Mouse (Mus musculus) CH12.LX (cell line): Measurements from ENCODE around the gene Dynll1. TPM values are rescaled to one million over a fixed set of nuclear protein-coding genes. Genes with fewer than 3 reads are reported as not detected.
A peak's percentile ranks its signal among the peaks of the same experiment; 100 is the strongest.

ENCODE experiments used
- DNase-seq: peaks from one replicate; pipeline ENCODE4 v3.0.0-alpha.2; 2013; ENCODE audit errors: extremely low read depth
- H3K27ac ChIP-seq: 2 replicates; pipeline ENCODE4 v1.5.1; 2012; ENCODE audit warnings: low read depth, mild to moderate bottlenecking, control low read depth, moderate library complexity; ENCODE audit not compliant: insufficient read depth
- H3K27me3 ChIP-seq: replicated peaks from 2 replicates; pipeline ENCODE3; 2012; ENCODE audit warnings: inconsistent platforms
- H3K36me3 ChIP-seq, 2 experiments: replicated peaks in 1 of 2; 2 replicates each; pipeline versions ENCODE3 to v1.6.1; 2012; ENCODE audit warnings: inconsistent platforms in 1 of 2, low read length in 1 of 2, mild to moderate bottlenecking in 1 of 2, mixed read lengths in 1 of 2, moderate library complexity in 1 of 2; ENCODE audit not compliant: control insufficient read depth in 1 of 2, insufficient read depth in 1 of 2
- H3K4me1 ChIP-seq, 2 experiments: 2 replicates each; pipeline ENCODE4 v1.6.1; 2012; ENCODE audit warnings: inconsistent platforms in 1 of 2, moderate library complexity in 1 of 2; ENCODE audit not compliant: insufficient read depth in 2 of 2, control insufficient read depth in 1 of 2
- H3K4me2 ChIP-seq: 2 replicates; pipeline ENCODE4 v1.6.1; 2012; ENCODE audit warnings: low read depth, mild to moderate bottlenecking, control low read depth; ENCODE audit not compliant: poor library complexity, insufficient read depth, severe bottlenecking
- H3K4me3 ChIP-seq, 3 experiments: fragments of 150-350 bp in 1 of 3; sonication (generic) in 1 of 3; replicated peaks in 1 of 3; 2 replicates each; pipeline versions ENCODE3 to v1.5.1; 2011 to 2012; ENCODE audit warnings: low read depth in 2 of 3, low read length in 2 of 3, mild to moderate bottlenecking in 2 of 3, moderate library complexity in 2 of 3, control low read depth in 1 of 3, improper control_type of control experiment in 1 of 3, inconsistent platforms in 1 of 3, mixed read lengths in 1 of 3; ENCODE audit not compliant: poor library complexity in 1 of 3
- H3K79me2 ChIP-seq: replicated peaks from 2 replicates; pipeline ENCODE4 v1.6.1; 2012; ENCODE audit warnings: mild to moderate bottlenecking, moderate library complexity; ENCODE audit not compliant: control insufficient read depth, poor library complexity, insufficient read depth, severe bottlenecking; ENCODE audit errors: extremely low read depth
- H3K9ac ChIP-seq: 2 replicates; pipeline ENCODE4 v1.6.1; 2012; ENCODE audit warnings: low read depth, mild to moderate bottlenecking, control low read depth, moderate library complexity; ENCODE audit not compliant: insufficient read depth
- H3K9me3 ChIP-seq: replicated peaks from 2 replicates; pipeline ENCODE3; 2012; ENCODE audit warnings: low read length, inconsistent platforms, mixed read lengths
- BHLHE40 ChIP-seq: IDR thresholded peaks from 2 replicates; pipeline ENCODE4 v1.6.1; 2011; ENCODE audit warnings: mild to moderate bottlenecking, low read depth, low read length, improper control_type of control experiment
- CHD1 ChIP-seq: IDR thresholded peaks from 2 replicates; pipeline ENCODE4 v1.6.1; 2012; ENCODE audit warnings: low read depth, low read length, improper control_type of control experiment, inconsistent platforms
- CHD2 ChIP-seq: IDR thresholded peaks from 2 replicates; pipeline ENCODE4 v1.6.1; 2011; ENCODE audit warnings: low read length, improper control_type of control experiment
- CTCF ChIP-seq, 2 experiments: IDR thresholded peaks in 1 of 2; conservative IDR thresholded peaks in 1 of 2; 2 replicates each; pipeline ENCODE4 v1.5.1; 2011 to 2012; ENCODE audit warnings: low read depth in 2 of 2, low read length in 2 of 2, improper control_type of control experiment in 1 of 2, inconsistent platforms in 1 of 2, mild to moderate bottlenecking in 1 of 2, moderate library complexity in 1 of 2
- E2F4 ChIP-seq: IDR thresholded peaks from 2 replicates; pipeline ENCODE4 v1.6.1; 2011; ENCODE audit warnings: low read depth, low read length, improper control_type of control experiment; ENCODE audit not compliant: insufficient replicate concordance
- ELF1 ChIP-seq: IDR thresholded peaks from 2 replicates; pipeline ENCODE4 v1.6.1; 2014; ENCODE audit warnings: low read depth, mild to moderate bottlenecking, inconsistent platforms, low read length, improper control_type of control experiment
- ETS1 ChIP-seq: conservative IDR thresholded peaks from 2 replicates; pipeline ENCODE4 v1.6.1; 2012; ENCODE audit warnings: low read depth, mild to moderate bottlenecking, inconsistent platforms, low read length, improper control_type of control experiment, moderate library complexity
- GABPA ChIP-seq: IDR thresholded peaks from 2 replicates; pipeline ENCODE4 v1.6.1; 2012; ENCODE audit warnings: low read depth, low read length, improper control_type of control experiment, inconsistent platforms; ENCODE audit not compliant: insufficient replicate concordance
- HCFC1 ChIP-seq: IDR thresholded peaks from 2 replicates; pipeline ENCODE4 v1.6.1; 2012; ENCODE audit warnings: low read depth, mild to moderate bottlenecking, inconsistent platforms, low read length, improper control_type of control experiment
- IRF4 ChIP-seq: IDR thresholded peaks from 2 replicates; pipeline ENCODE4 v1.6.1; 2014; ENCODE audit warnings: low read depth, mild to moderate bottlenecking, inconsistent platforms, low read length, improper control_type of control experiment
- JUN ChIP-seq: IDR thresholded peaks from 2 replicates; pipeline ENCODE4 v1.6.1; 2011; ENCODE audit warnings: low read depth, mild to moderate bottlenecking, low read length, improper control_type of control experiment, moderate library complexity; ENCODE audit not compliant: insufficient read depth
- KAT2A ChIP-seq: IDR thresholded peaks from 2 replicates; pipeline ENCODE4 v1.6.1; 2012; ENCODE audit warnings: low read length, improper control_type of control experiment, inconsistent platforms; ENCODE audit not compliant: insufficient replicate concordance
- MAX ChIP-seq: IDR thresholded peaks from 2 replicates; pipeline ENCODE4 v1.6.1; 2011; ENCODE audit warnings: low read length, improper control_type of control experiment
- MAZ ChIP-seq: IDR thresholded peaks from 2 replicates; pipeline ENCODE4 v1.6.1; 2012; ENCODE audit warnings: low read depth, mild to moderate bottlenecking, inconsistent platforms, low read length, improper control_type of control experiment, moderate library complexity
- MEF2A ChIP-seq: IDR thresholded peaks from 2 replicates; pipeline ENCODE4 v1.6.1; 2014; ENCODE audit warnings: low read depth, mild to moderate bottlenecking, inconsistent platforms, low read length, improper control_type of control experiment, borderline replicate concordance
- MXI1 ChIP-seq: IDR thresholded peaks from 2 replicates; pipeline ENCODE4 v1.6.1; 2011; ENCODE audit warnings: mild to moderate bottlenecking, low read depth, low read length, improper control_type of control experiment
- MYC ChIP-seq: IDR thresholded peaks from 2 replicates; pipeline ENCODE4 v1.6.1; 2011; ENCODE audit warnings: low read depth, mild to moderate bottlenecking, improper control_type of control experiment, low read length
- NELFE ChIP-seq: IDR thresholded peaks from 2 replicates; pipeline ENCODE4 v1.6.1; 2011; ENCODE audit warnings: low read depth, low read length, improper control_type of control experiment
- POLR2A ChIP-seq: IDR thresholded peaks from 2 replicates; pipeline ENCODE4 v1.6.1; 2011; ENCODE audit warnings: low read depth, mild to moderate bottlenecking, improper control_type of control experiment, low read length
- POLR2AphosphoS2 ChIP-seq: IDR thresholded peaks from 2 replicates; pipeline ENCODE4 v1.6.1; 2011; ENCODE audit warnings: low read depth, low read length, improper control_type of control experiment
- RAD21 ChIP-seq: IDR thresholded peaks from 2 replicates; pipeline ENCODE4 v1.6.1; 2011; ENCODE audit warnings: low read depth, mild to moderate bottlenecking, low read length, improper control_type of control experiment, moderate library complexity
- RCOR1 ChIP-seq: conservative IDR thresholded peaks from 2 replicates; pipeline ENCODE4 v1.6.1; 2012; ENCODE audit warnings: low read depth, mild to moderate bottlenecking, inconsistent platforms, low read length, improper control_type of control experiment
- SIN3A ChIP-seq: IDR thresholded peaks from 2 replicates; pipeline ENCODE4 v1.6.1; 2012; ENCODE audit warnings: low read length, improper control_type of control experiment, inconsistent platforms
- SMC3 ChIP-seq: IDR thresholded peaks from 2 replicates; pipeline ENCODE4 v1.6.1; 2011; ENCODE audit warnings: low read depth, low read length, improper control_type of control experiment
- TBP ChIP-seq: conservative IDR thresholded peaks from 2 replicates; pipeline ENCODE4 v1.6.1; 2011; ENCODE audit warnings: low read depth, low read length, improper control_type of control experiment
- TCF12 ChIP-seq: IDR thresholded peaks from 2 replicates; pipeline ENCODE4 v1.6.1; 2014; ENCODE audit warnings: low read depth, mild to moderate bottlenecking, inconsistent platforms, low read length, improper control_type of control experiment
- UBTF ChIP-seq: IDR thresholded peaks from 2 replicates; pipeline ENCODE4 v1.6.1; 2012; ENCODE audit warnings: low read depth, mild to moderate bottlenecking, inconsistent platforms, low read length, improper control_type of control experiment, moderate library complexity
- USF1 ChIP-seq: IDR thresholded peaks from 2 replicates; pipeline ENCODE4 v1.6.1; 2014; ENCODE audit warnings: low read depth, mild to moderate bottlenecking, inconsistent platforms, low read length, improper control_type of control experiment
- USF2 ChIP-seq: conservative IDR thresholded peaks from 2 replicates; pipeline ENCODE4 v1.6.1; 2011; ENCODE audit warnings: low read depth, low read length, improper control_type of control experiment
- ZMIZ1 ChIP-seq: IDR thresholded peaks from 2 replicates; pipeline ENCODE4 v1.6.1; 2012; ENCODE audit warnings: low read depth, mild to moderate bottlenecking, inconsistent platforms, low read length, improper control_type of control experiment
- ZNF384 ChIP-seq: IDR thresholded peaks from 2 replicates; pipeline ENCODE4 v1.6.1; 2012; ENCODE audit warnings: low read depth, low read length, improper control_type of control experiment, inconsistent platforms
- dilution Hi-C: fragments of 300-500 bp; cut with MboI; formaldehyde crosslinking; loops from 2 replicates; pipeline ENCODE4 v1.14.3; 2020; ENCODE audit warnings: low sequenced_read_pairs; ENCODE audit not compliant: extremely low pct_unique_long_range_greater_than_20kb, extremely low pct_ligation_motif_present
- in situ Hi-C: fragments of 300-500 bp; cut with MboI; formaldehyde crosslinking; loops from 3 replicates; pipeline ENCODE4 v1.14.3; 2019; ENCODE audit warnings: low sequenced_read_pairs, low pct_ligation_motif_present, low pct_unique_long_range_greater_than_20kb, mixed read lengths
- polyA plus RNA-seq: library from polyadenylated mRNA; unstranded; fragments of >175 nt; gene quantifications from 2 replicates; pipeline ENCODE4 v1.2.1, GENCODE M21; 2012; ENCODE audit warnings: low read depth; ENCODE audit not compliant: insufficient read length
- total RNA-seq, 2 experiments: library from RNA; depleted of rRNA; stranded (reverse); fragments of 300-350 nt in 1 of 2; fragments of >200 nt in 1 of 2; gene quantifications; 2 replicates each; pipeline ENCODE4 v1.2.3; 2012 to 2014

Gene Dynll1
- total and polyA plus RNA-seq, 3 experiments, result 312 to 646 (median 456) TPM

DNA sequence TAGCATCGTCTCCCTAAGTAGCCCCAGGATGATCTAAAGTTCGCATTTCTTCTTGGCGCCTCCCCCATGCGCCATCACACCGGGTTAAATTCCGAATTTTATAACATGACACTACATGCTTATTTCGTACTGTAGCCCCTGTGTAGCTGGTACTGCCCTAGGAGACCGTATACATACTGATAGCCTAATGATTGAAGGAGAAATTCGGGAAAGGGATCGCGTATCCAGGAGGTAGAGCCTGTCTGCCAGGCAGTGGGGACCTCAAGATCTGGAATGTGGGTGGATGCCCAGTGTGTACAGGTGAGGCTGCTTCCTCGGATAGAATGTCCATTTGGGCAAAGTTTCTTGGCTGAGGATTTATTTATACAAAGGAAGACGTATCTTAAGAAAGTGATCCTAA, 816 bp upstream of the Dynll1 start (continued):
- no peak for TF ChIP-seq CHD2
- TF ChIP-seq MXI1, result no peak
- TF ChIP-seq E2F4, result no peak
- TF ChIP-seq ETS1, result no peak
- no peak for TF ChIP-seq GABPA

DNA sequence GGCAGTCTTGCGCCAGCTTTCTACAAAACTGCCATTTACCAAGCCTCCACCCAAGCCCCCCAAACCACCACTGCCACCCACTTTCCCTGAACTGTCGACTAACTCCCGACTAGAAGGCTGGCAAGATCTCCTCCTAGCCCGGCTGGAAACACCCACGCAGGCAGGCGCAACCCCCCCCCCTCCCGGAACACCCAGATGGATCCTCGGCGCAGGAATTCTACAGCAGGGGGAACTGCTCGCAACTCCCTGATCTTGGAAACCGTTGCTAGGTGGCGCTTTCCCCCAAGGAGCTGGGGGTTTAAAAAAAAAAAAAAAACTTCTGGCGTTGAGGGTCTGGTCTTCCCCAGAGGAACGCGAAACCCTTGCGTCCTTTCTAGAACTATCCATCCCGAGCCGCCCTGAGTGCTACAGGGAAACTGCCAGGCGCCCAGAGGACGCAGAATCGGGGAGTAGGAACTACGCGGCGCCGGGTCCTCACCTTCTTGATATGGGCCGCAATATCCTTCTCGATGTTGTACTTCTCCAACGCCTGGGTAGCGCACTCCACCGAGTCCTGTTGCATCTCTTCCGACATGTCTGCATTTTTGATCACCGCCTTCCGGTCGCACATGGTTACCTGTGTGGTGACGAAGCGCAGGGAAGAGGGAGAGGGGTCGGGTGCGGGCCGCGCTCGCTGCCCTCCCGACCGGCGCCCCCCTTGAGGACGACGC, 609 bp downstream of the Dynll1 start:
- Histone ChIP-seq H3K27ac (peak overlapping the region; percentile 62; the same call in 1 of the 2 replicates), H3K9me3 (peaks cover 3% of the 10 kb centered on the region), H3K4me2 (peak overlapping the region; percentile 61; the same call in 1 of the 2 replicates), H3K36me3 (peaks cover 22 to 43% of the 10 kb centered on the region in 2 experiments), H3K27me3 (no peaks in the 10 kb centered on the region), H3K79me2 (peaks cover 18% of the 10 kb centered on the region), H3K9ac (peak overlapping the region; percentile 41), H3K4me3 (peak overlapping the region; percentile 67 to 86 (median 76)), H3K4me1 (peaks cover 0 to 22% of the 10 kb centered on the region in 2 experiments; a peak in 3 of 4 replicates)
- TF ChIP-seq CTCF (conservative IDR thresholded peaks at IDR 0.05 in 1 of 2, IDR thresholded peaks at IDR 0.05 in 1 of 2; ENCODE audit: low read depth in 2 of 2, low read length in 2 of 2) (peak in 1 of 2 experiments; percentile 52; a peak in 2 of 4 replicates), MEF2A (0 out of 2 replicates have a peak, but pooled peaks have one; percentile 10), MYC (0 out of 2 replicates have a peak, but pooled peaks have one; percentile 21), RAD21 (peak; percentile 34), CHD2 (no peak), BHLHE40 (no peak), USF2 (no peak), POLR2A (no peak), CHD1 (0 out of 2 replicates have a peak, but pooled peaks have one; percentile 59), TCF12 (no peak), HCFC1 (0 out of 2 replicates have a peak, but pooled peaks have one; percentile 11), TBP (no peak), RCOR1 (0 out of 2 replicates have a peak, but pooled peaks have one; percentile 30), ZNF384 (peak; percentile 96), SIN3A (peak; percentile 77), USF1 (no peak), IRF4 (0 out of 2 replicates have a peak, but pooled peaks have one; percentile 10), ELF1 (peak; percentile 17; the same call in 1 of the 2 replicates), MAX (0 out of 2 replicates have a peak, but pooled peaks have one; percentile 37), GABPA (no peak), JUN (no peak), KAT2A (no peak), POLR2AphosphoS2 (no peak; the same call in 1 of the 2 replicates), MXI1 (no peak), SMC3 (peak; percentile 13; the same call in 1 of the 2 replicates), MAZ (peak; percentile 58; the same call in 1 of the 2 replicates), UBTF (peak; percentile 2; the same call in 1 of the 2 replicates), ZMIZ1 (no peak), NELFE (no peak)
- in situ Hi-C loops, result loop anchor here (5.0 kb wide), 1 partner anchor 42 kb away; the partner anchor contains the start of genes Gatc and Triap1
- DNase-seq, result peak; percentile 42
- dilution Hi-C loops, result no loop called here
